Mouse (Mus musculus) cerebellum, postnatal 36 days (tissue): Measurements from ENCODE around the gene Atp6v0b.

ENCODE experiments used
- DNase-seq, 2 experiments: peaks; one replicate each; pipeline ENCODE4 v3.0.0; 2021 to 2022; ENCODE audit warnings: mixed read lengths in 2 of 2

The Atp6v0b gene

GRCm38 (mm10) chr4:117834845-117835530, 52.1 kb downstream of the Atp6v0b start:
- DNase-seq, result peak; percentile 43 to 50

DNA sequence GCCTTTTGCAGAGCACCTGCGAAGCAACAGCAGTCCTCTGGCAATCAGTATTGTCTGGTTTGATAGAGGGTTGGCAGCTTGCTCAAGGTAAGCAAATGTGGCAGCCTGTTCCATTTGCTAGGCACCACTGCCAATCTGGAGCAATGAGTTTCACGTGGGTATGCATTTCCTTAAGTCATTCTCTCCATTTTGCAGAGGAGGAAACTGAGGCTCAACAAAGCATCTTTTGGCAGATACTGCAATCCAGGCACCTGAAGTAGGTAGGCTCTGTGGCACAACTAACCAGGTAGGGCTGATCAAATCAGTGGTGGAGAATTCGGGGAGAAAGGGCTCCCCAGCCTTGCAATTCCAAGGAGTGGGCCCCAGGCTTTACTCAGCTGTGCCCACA, 52.7 kb downstream of the Atp6v0b start, which contains the start of gene Slc6a9:
Gene Slc6a9, plus strand, starts transcription at position 50 of the 388 bp plus-strand sequence.
- no peak for DNase-seq
